Mouse (Mus musculus) midbrain, postnatal 0 days (tissue): ENCODE measurements around the gene Exoc4. TPM values are rescaled to one million over a fixed set of nuclear protein-coding genes. Genes with fewer than 3 reads are reported as not detected.
A peak's percentile ranks its signal among the peaks of the same experiment; 100 is the strongest.

Experiments used
- ATAC-seq: fragments of 200-750 bp; cut with Nextera tagmentation; 2 replicates; pipeline ENCODE4 v1.8.0; 2017; ENCODE audit warnings: moderate number of reproducible peaks, mild to moderate bottlenecking, moderate TSS enrichment, moderate library complexity; ENCODE audit not compliant: low FRiP score
- DNase-seq: peaks from one replicate; pipeline ENCODE4 v3.0.0-alpha.2; 2015; ENCODE audit warnings: low spot score
- H3K27ac ChIP-seq: fragments of 300-500 bp; sonication (generic); 2 replicates; pipeline ENCODE4 v1.5.1; 2014; ENCODE audit warnings: low read depth, mild to moderate bottlenecking, low read length, mixed read lengths
- H3K27me3 ChIP-seq: fragments of 300-500 bp; sonication (generic); 2 replicates; pipeline ENCODE4 v1.6.1; 2014; ENCODE audit warnings: low read length, control low read depth, mixed read lengths; ENCODE audit not compliant: insufficient read depth
- H3K36me3 ChIP-seq: fragments of 300-500 bp; sonication (generic); 2 replicates; pipeline ENCODE4 v1.6.1; 2014; ENCODE audit warnings: low read length, control low read depth, mixed read lengths; ENCODE audit not compliant: insufficient read depth
- H3K4me1 ChIP-seq: fragments of 300-500 bp; sonication (generic); 2 replicates; pipeline ENCODE4 v1.6.1; 2014; ENCODE audit warnings: mild to moderate bottlenecking, control low read depth, antibody characterized with exemption, low read length, mixed read lengths; ENCODE audit not compliant: insufficient read depth
- H3K4me2 ChIP-seq: fragments of 300-500 bp; sonication (generic); 2 replicates; pipeline ENCODE4 v1.6.1; 2014; ENCODE audit warnings: low read depth, mild to moderate bottlenecking, low read length, mixed read lengths; ENCODE audit not compliant: poor library complexity, severe bottlenecking
- H3K4me3 ChIP-seq: fragments of 300-500 bp; sonication (generic); 2 replicates; pipeline ENCODE4 v1.5.1; 2014; ENCODE audit warnings: low read depth, mild to moderate bottlenecking, low read length, moderate library complexity
- H3K9ac ChIP-seq: fragments of 300-500 bp; sonication (generic); replicated peaks from 2 replicates; pipeline ENCODE4 v1.6.1; 2014; ENCODE audit warnings: mild to moderate bottlenecking, low read length, moderate library complexity, mixed read lengths; ENCODE audit not compliant: poor library complexity, severe bottlenecking
- H3K9me3 ChIP-seq: fragments of 300-500 bp; sonication (generic); 2 replicates; pipeline ENCODE4 v1.6.1; 2016; ENCODE audit warnings: low read length, control low read depth
- CTCF ChIP-seq: IDR thresholded peaks from 2 replicates; pipeline ENCODE4 v1.5.1; 2016; ENCODE audit warnings: antibody characterized with exemption, mild to moderate bottlenecking
- WGBS: fragments of 180-500 bp; shearing (Covaris S2); extraction: QIAGEN DNeasy Blood & Tissue Kit; methylation state at CpG from one replicate; pipeline ENCODE4 v1.1.7; 2014; 5-methylcytosine and 5-hydroxymethylcytosine counted together
- polyA plus RNA-seq: library from polyadenylated mRNA; unstranded; fragments of >200 nt; fragmentation: Nextera tagmentation; extraction: Ambion mirVana; gene quantifications from 2 replicates; pipeline ENCODE4 v1.2.1, GENCODE M21; 2015
- total RNA-seq: library from RNA; depleted of rRNA; stranded (reverse); fragments of >200 nt; gene quantifications from 2 replicates; pipeline ENCODE4 v1.2.3, GENCODE M21; 2014

Gene Exoc4
- total and polyA plus RNA-seq, 2 experiments from 2014 or later = 29.5 to 72.5 TPM

DNA sequence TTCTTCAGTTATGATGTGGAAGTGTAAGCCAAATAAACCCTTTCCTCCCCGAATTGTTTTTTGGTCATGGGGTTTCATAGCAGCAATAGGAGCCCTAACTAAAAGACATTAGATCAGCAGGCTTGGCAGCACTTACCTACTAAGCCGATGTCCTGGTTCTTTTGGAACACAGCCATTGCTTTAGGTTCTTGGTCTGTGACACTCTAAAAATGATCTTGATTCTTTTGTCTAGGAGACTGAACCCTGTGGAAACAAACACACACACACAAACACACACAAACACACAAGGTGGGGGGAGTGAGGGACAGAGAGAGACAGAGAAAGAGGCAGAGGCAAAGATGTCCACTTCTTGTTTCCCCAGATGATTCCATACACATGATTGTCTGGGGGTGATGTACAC, 574.3 kb downstream of the Exoc4 start:
- no peaks in the 10 kb centered on the region for H3K36me3 ChIP-seq
- no peaks in the 10 kb centered on the region for H3K27me3 ChIP-seq
- no peaks in the 10 kb centered on the region for H3K4me1 ChIP-seq
- 78% methylated on average over 2 of the region's 2 CpGs for WGBS
- H3K9ac ChIP-seq = no peak overlapping the region
- ATAC-seq (no peak), DNase-seq (no peak)
- no peak overlapping the region for H3K27ac ChIP-seq
- no peak overlapping the region for H3K4me2 ChIP-seq
- TF ChIP-seq CTCF = no peak
- H3K4me3 ChIP-seq = no peak overlapping the region
- H3K9me3 ChIP-seq = no peaks in the 10 kb centered on the region

DNA sequence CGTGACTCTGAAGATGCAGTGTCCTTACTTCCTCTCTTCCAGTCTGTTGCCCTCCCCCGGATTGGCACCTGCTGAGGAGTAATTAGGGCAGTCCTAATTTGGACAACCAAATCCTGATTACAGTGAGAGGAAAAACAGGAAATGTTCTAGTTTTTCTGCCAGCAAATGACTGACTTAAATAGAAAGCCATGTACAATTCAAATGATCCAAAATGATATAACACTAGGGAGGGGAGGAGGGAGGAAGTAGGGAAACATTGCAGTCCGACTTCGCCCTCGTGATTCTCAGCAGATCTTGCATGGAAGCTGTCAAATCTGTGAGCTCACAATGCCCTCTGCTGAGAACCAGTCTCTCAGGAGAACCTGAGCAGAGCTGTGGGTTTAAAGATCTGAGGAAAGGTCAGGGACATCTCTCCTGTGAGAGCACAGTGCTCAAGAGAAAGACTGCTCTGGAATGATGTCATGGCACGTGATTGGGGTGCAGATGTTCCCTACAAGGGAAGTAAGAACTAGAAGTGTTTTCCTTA, 575.0 kb downstream of the Exoc4 start:
- Histone ChIP-seq H3K27me3 (no peaks in the 10 kb centered on the region), H3K36me3 (no peaks in the 10 kb centered on the region), H3K9me3 (no peaks in the 10 kb centered on the region), H3K9ac (no peak overlapping the region), H3K27ac (no peak overlapping the region), H3K4me2 (no peak overlapping the region), H3K4me3 (no peak overlapping the region), H3K4me1 (no peaks in the 10 kb centered on the region)
- WGBS = 72% methylated on average over 6 of the region's 6 CpGs
- DNase-seq (peak; percentile 16), ATAC-seq (no peak)
- no peak for TF ChIP-seq CTCF

DNA sequence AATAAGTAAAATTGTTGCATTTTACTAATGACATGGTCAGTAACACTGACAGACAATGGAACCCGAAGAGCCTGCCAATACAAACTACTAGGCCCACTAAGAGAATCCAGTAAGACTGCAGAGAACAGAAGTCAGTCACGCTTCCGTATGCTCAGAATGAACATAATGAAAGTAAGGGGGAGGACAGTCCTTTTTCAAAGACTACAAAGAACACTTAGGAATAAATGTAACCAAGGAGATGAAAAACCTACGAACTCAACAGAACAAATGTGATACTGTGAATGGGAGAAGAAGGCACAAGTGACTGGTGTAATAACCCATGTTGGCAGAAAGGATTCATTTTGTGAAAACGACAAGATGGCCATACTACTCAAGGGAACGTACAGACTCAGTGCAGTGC, 579.6 kb downstream of the Exoc4 start:
- H3K27ac ChIP-seq = no peak overlapping the region
- H3K9ac ChIP-seq = no peak overlapping the region
- H3K36me3 ChIP-seq = no peaks in the 10 kb centered on the region
- no peak for DNase-seq
- no peak for TF ChIP-seq CTCF
- H3K4me1 ChIP-seq = no peaks in the 10 kb centered on the region
- ATAC-seq = no peak
- no peak overlapping the region for H3K4me2 ChIP-seq
- 30% methylated on average over 6 of the region's 6 CpGs for WGBS
- no peaks in the 10 kb centered on the region for H3K27me3 ChIP-seq
- H3K4me3 ChIP-seq = no peak overlapping the region
- H3K9me3 ChIP-seq = no peaks in the 10 kb centered on the region

DNA sequence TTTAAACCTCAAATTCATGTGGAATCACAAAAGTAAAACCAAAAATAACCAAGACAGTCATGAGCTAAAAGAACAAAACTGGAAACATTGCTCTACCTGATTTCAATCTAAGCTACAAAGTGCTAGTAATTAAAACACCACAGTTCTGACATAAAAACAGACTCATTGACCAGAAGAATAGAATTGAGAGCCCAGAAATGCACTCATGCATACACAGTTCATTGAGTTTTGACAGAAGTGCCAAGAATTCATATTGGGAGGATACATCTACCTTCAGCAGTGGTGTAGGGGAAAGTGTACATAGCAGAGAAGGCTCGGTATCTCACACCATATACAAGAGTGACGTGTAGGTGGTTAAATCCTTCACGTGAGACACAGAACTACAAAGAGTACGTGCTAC, 580.4 kb downstream of the Exoc4 start:
- H3K9ac ChIP-seq = no peak overlapping the region
- no peak for TF ChIP-seq CTCF
- H3K4me1 ChIP-seq = no peaks in the 10 kb centered on the region
- H3K36me3 ChIP-seq = no peaks in the 10 kb centered on the region
- no peak overlapping the region for H3K4me2 ChIP-seq
- DNase-seq (no peak), ATAC-seq (no peak)
- no peak overlapping the region for H3K4me3 ChIP-seq
- H3K9me3 ChIP-seq = no peaks in the 10 kb centered on the region
- no peak overlapping the region for H3K27ac ChIP-seq
- WGBS = 96% methylated on average over 4 of the region's 4 CpGs
- no peaks in the 10 kb centered on the region for H3K27me3 ChIP-seq

DNA sequence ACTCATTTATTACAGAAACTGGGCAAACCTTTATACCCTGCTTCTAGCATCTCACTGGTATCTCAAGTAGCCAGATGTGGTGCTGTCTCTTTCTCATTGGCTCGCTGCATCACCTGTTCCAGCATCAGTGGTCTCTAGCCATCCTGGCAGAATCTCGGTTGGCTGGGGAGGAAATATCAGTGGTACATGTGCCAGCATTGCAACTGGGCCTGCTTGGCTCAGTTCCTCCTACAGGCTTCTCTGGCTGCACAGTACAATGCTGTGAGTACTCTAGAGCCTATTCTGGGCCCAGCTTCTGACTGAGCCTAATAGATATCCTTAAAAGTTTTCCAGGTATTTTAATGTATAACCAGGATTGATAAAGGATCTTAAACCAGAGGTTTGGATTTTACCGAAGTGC, 582.4 kb downstream of the Exoc4 start:
- ATAC-seq (no peak), DNase-seq (no peak)
- no peak for TF ChIP-seq CTCF
- no peaks in the 10 kb centered on the region for H3K9me3 ChIP-seq
- H3K36me3 ChIP-seq = no peaks in the 10 kb centered on the region
- no peak overlapping the region for H3K4me2 ChIP-seq
- H3K9ac ChIP-seq = no peak overlapping the region
- no peak overlapping the region for H3K27ac ChIP-seq
- no peaks in the 10 kb centered on the region for H3K27me3 ChIP-seq
- H3K4me1 ChIP-seq = no peaks in the 10 kb centered on the region
- no peak overlapping the region for H3K4me3 ChIP-seq
- WGBS = 91% methylated on average over 3 of the region's 3 CpGs

DNA sequence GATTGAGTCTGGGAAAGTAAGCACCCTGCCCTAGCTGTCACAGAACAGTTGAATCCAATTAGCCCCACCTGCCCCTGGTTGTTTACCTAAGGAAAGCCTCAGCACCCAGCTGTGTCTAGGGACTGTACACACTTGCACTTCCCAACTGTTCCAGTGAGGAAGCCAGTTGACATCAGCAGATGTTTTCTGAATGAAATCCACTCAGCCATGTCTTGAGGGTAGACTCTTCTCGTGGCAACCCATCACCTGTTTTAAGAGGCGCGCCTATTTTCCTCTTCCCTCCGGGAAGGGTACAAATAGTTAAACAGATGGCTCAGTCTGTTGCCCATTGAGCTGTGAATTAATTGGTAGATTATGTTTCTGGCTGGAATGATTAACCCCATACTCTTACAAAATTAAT, 584.1 kb downstream of the Exoc4 start:
- no peak overlapping the region for H3K4me2 ChIP-seq
- no peaks in the 10 kb centered on the region for H3K36me3 ChIP-seq
- 54% methylated on average over 4 of the region's 4 CpGs for WGBS
- H3K27ac ChIP-seq = no peak overlapping the region
- no peak overlapping the region for H3K4me3 ChIP-seq
- no peaks in the 10 kb centered on the region for H3K4me1 ChIP-seq
- H3K9me3 ChIP-seq = no peaks in the 10 kb centered on the region
- DNase-seq (peak; percentile 23), ATAC-seq (no peak)
- no peak for TF ChIP-seq CTCF
- no peak overlapping the region for H3K9ac ChIP-seq
- H3K27me3 ChIP-seq = no peaks in the 10 kb centered on the region
